Mouse (Mus musculus): ENCODE results near the gene Ifngr1. TPM values are rescaled to one million over a fixed set of nuclear protein-coding genes. Genes with fewer than 3 reads are reported as not detected.

The Ifngr1 gene
- polyA plus RNA-seq, 1 experiment, result 151 TPM

GRCm38 (mm10) chr10:19631616-19632195, 40.0 kb downstream of the Ifngr1 start:
- no peaks in the 10 kb centered on the region for H3K36me3 ChIP-seq (ENCODE audit: control insufficient read depth, insufficient read depth, low read length)
- WGBS, result 95% methylated on average over 13 of the region's 13 CpGs
- H3K27me3 ChIP-seq (ENCODE audit: control insufficient read depth, insufficient read depth, low read length), result no peaks in the 10 kb centered on the region
- no peak overlapping the region for H3K4me3 ChIP-seq (ENCODE audit: control insufficient read depth, insufficient read depth, low read length)
- H3K4me1 ChIP-seq (replicated peaks; ENCODE audit: control insufficient read depth, insufficient read depth, low read length), result 0 out of 2 replicates have a peak, but pooled peaks cover 4% of the 10 kb centered on the region
- no peak for TF ChIP-seq CTCF (IDR thresholded peaks at IDR 0.05; ENCODE audit: borderline replicate concordance, control insufficient read depth, extremely low read depth, insufficient read depth, low read length, poor library complexity)
- no peak for TF ChIP-seq POLR2A (IDR thresholded peaks at IDR 0.05; ENCODE audit: control insufficient read depth, extremely low read depth, insufficient read depth, low read length, poor library complexity)
- no peak for DNase-seq
- H3K27ac ChIP-seq (ENCODE audit: control insufficient read depth, insufficient read depth, low read length), result no peak overlapping the region

DNA sequence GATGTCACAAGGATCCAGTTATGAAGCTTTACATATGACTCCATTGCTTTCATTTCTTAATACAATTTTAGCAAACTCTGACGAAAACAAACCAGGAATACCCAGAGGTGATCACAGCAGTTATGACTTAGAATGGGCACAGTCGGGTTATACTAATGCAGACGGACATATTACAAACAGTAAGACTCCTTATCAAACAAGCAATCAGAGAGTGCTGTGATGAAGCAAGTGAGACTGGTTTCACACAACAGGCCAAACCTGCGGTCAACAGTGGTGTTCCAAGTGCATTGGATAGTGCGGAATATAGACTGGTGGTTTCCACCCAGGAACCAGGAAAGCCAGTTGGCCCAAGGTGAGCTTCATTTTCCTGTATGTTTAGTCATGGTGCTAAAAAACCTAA, 47.1 kb downstream of the Ifngr1 start:
- Histone ChIP-seq H3K4me3 (ENCODE audit: control insufficient read depth, insufficient read depth, low read length) (no peak overlapping the region), H3K27me3 (ENCODE audit: control insufficient read depth, insufficient read depth, low read length) (no peaks in the 10 kb centered on the region), H3K36me3 (ENCODE audit: control insufficient read depth, insufficient read depth, low read length) (no peaks in the 10 kb centered on the region), H3K27ac (ENCODE audit: control insufficient read depth, insufficient read depth, low read length) (no peak overlapping the region), H3K4me1 (replicated peaks; ENCODE audit: control insufficient read depth, insufficient read depth, low read length) (no peaks in the 10 kb centered on the region)
- 97% methylated on average over 5 of the region's 5 CpGs for WGBS
- DNase-seq, result no peak
- TF ChIP-seq CTCF (IDR thresholded peaks at IDR 0.05; ENCODE audit: borderline replicate concordance, control insufficient read depth, extremely low read depth, insufficient read depth, low read length, poor library complexity) (no peak), POLR2A (IDR thresholded peaks at IDR 0.05; ENCODE audit: control insufficient read depth, extremely low read depth, insufficient read depth, low read length, poor library complexity) (no peak)

DNA sequence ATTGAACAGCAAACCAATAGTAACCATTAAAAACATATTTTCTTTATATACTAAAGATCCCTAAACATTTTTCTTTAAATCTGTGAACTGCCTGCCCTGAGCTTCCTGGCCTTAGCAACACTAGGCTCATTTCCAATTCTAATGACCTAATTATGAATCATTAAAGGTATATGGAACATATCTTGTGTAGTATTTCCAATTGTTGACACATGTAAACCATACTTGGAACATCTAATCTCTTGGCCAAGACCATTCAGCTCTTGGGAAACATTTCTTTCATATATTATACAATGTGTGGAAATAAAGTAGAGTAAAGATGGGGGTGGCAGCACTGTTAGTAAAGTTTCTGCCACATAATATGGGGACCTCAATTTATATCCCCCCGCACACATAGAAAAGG, 47.9 kb downstream of the Ifngr1 start:
- H3K4me3 ChIP-seq (ENCODE audit: control insufficient read depth, insufficient read depth, low read length), result no peak overlapping the region
- 95% methylated on average over 1 of the region's 1 CpGs for WGBS
- no peaks in the 10 kb centered on the region for H3K27me3 ChIP-seq (ENCODE audit: control insufficient read depth, insufficient read depth, low read length)
- no peak for DNase-seq
- H3K27ac ChIP-seq (ENCODE audit: control insufficient read depth, insufficient read depth, low read length), result no peak overlapping the region
- H3K36me3 ChIP-seq (ENCODE audit: control insufficient read depth, insufficient read depth, low read length), result no peaks in the 10 kb centered on the region
- H3K4me1 ChIP-seq (replicated peaks; ENCODE audit: control insufficient read depth, insufficient read depth, low read length), result 0 out of 2 replicates have a peak, but pooled peaks cover 2% of the 10 kb centered on the region
- no peak for TF ChIP-seq CTCF (IDR thresholded peaks at IDR 0.05; ENCODE audit: borderline replicate concordance, control insufficient read depth, extremely low read depth, insufficient read depth, low read length, poor library complexity)
- no peak for TF ChIP-seq POLR2A (IDR thresholded peaks at IDR 0.05; ENCODE audit: control insufficient read depth, extremely low read depth, insufficient read depth, low read length, poor library complexity)

- Histone ChIP-seq H3K4me1 (replicated peaks; ENCODE audit: control insufficient read depth, insufficient read depth, low read length) (0 out of 2 replicates have a peak, but pooled peaks cover 2% of the 10 kb centered on the region), H3K27me3 (ENCODE audit: control insufficient read depth, insufficient read depth, low read length) (no peaks in the 10 kb centered on the region), H3K4me3 (ENCODE audit: control insufficient read depth, insufficient read depth, low read length) (no peak overlapping the region), H3K36me3 (ENCODE audit: control insufficient read depth, insufficient read depth, low read length) (no peaks in the 10 kb centered on the region), H3K27ac (ENCODE audit: control insufficient read depth, insufficient read depth, low read length) (no peak overlapping the region)
- DNase-seq, result no peak
- WGBS, result 98% methylated on average over 2 of the region's 2 CpGs
- no peak for TF ChIP-seq CTCF (IDR thresholded peaks at IDR 0.05; ENCODE audit: borderline replicate concordance, control insufficient read depth, extremely low read depth, insufficient read depth, low read length, poor library complexity)
- no peak for TF ChIP-seq POLR2A (IDR thresholded peaks at IDR 0.05; ENCODE audit: control insufficient read depth, extremely low read depth, insufficient read depth, low read length, poor library complexity)
Measured at GRCm38 (mm10) chr10:19645119-19645518, 53.4 kb downstream of the Ifngr1 start.

DNA sequence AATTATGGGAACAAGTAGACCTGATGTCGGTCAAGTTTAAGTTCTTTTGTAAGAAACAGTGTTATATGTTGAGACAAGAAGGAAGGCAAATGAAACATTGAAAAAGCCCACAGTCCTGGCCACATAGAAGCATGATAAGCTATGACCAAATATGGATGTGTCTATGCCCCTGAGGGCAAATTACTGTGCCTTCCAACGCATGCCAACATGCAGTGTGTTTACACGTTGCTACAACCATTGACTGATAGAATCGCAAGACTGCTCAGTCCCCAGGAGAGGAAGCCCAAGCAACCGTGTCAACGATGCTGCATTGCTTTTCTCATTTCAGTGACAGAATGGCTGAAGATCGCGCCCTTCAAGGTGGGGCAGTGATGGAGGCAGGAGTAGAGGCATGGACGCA, 65.7 kb downstream of the Ifngr1 start:
- H3K36me3 ChIP-seq (ENCODE audit: control insufficient read depth, insufficient read depth, low read length), result no peaks in the 10 kb centered on the region
- H3K27me3 ChIP-seq (ENCODE audit: control insufficient read depth, insufficient read depth, low read length), result no peaks in the 10 kb centered on the region
- H3K27ac ChIP-seq (ENCODE audit: control insufficient read depth, insufficient read depth, low read length), result no peak overlapping the region
- no peak for DNase-seq
- WGBS, result 96% methylated on average over 9 of the region's 9 CpGs
- H3K4me1 ChIP-seq (replicated peaks; ENCODE audit: control insufficient read depth, insufficient read depth, low read length), result no peaks in the 10 kb centered on the region
- no peak overlapping the region for H3K4me3 ChIP-seq (ENCODE audit: control insufficient read depth, insufficient read depth, low read length)
- no peak for TF ChIP-seq CTCF (IDR thresholded peaks at IDR 0.05; ENCODE audit: borderline replicate concordance, control insufficient read depth, extremely low read depth, insufficient read depth, low read length, poor library complexity)
- TF ChIP-seq POLR2A (IDR thresholded peaks at IDR 0.05; ENCODE audit: control insufficient read depth, extremely low read depth, insufficient read depth, low read length, poor library complexity), result no peak

Other genes with a start within 250 kb of the Ifngr1 start
- gene Olig3, start 235.4 kb upstream of the Ifngr1 start, polyA plus RNA-seq (2012; rRNA removed), result 3.9 and 4.3 TPM in 2 replicates
- 0.11 TPM in 1 of 2 replicates, not detected in the other for gene Il22ra2, start 30.0 kb downstream of the Ifngr1 start, polyA plus RNA-seq (2012; rRNA removed)
- 0.09 and 0.11 TPM in 2 replicates for gene Il20ra, start 120.6 kb downstream of the Ifngr1 start, polyA plus RNA-seq (2012; rRNA removed)

Data from thymus, adult 2 months (tissue).